Mouse (Mus musculus) thymus, postnatal 25 days (tissue): ENCODE measurements around the gene Opa3.

Source experiments
- DNase-seq: peaks from one replicate; pipeline ENCODE4 v3.0.0; 2022

Gene Opa3

GRCm38 (mm10) chr7:19217492-19217891, 10.6 kb upstream of the Opa3 start:
- no peak for DNase-seq

- DNase-seq = no peak
Observed at GRCm38 (mm10) chr7:19217944-19218343, 10.2 kb upstream of the Opa3 start.

- no peak for DNase-seq
Observed at GRCm38 (mm10) chr7:19220061-19220460, 8.1 kb upstream of the Opa3 start.

- DNase-seq = no peak
Observed at GRCm38 (mm10) chr7:19222189-19222588, 5.9 kb upstream of the Opa3 start.

GRCm38 (mm10) chr7:19222875-19223274, 5.3 kb upstream of the Opa3 start:
- DNase-seq = no peak

- DNase-seq = no peak
Observed at GRCm38 (mm10) chr7:19224933-19225332, 3.2 kb upstream of the Opa3 start.

GRCm38 (mm10) chr7:19226817-19227797, 1.0 kb upstream of the Opa3 start:
- peak; percentile 58 for DNase-seq

GRCm38 (mm10) chr7:19228793-19229148, 637 bp downstream of the Opa3 start:
- DNase-seq = no peak

- DNase-seq = no peak
Observed at GRCm38 (mm10) chr7:19229404-19229803, 1.3 kb downstream of the Opa3 start.

- DNase-seq = no peak
Observed at GRCm38 (mm10) chr7:19230041-19230580, 2.0 kb downstream of the Opa3 start.

GRCm38 (mm10) chr7:19230899-19231298, 2.8 kb downstream of the Opa3 start:
- no peak for DNase-seq

GRCm38 (mm10) chr7:19231849-19232248, 3.7 kb downstream of the Opa3 start:
- DNase-seq = no peak

- no peak for DNase-seq
Observed at GRCm38 (mm10) chr7:19234652-19235051, 6.5 kb downstream of the Opa3 start.

- DNase-seq = no peak
Observed at GRCm38 (mm10) chr7:19235092-19235671, 7.0 kb downstream of the Opa3 start.

- DNase-seq = no peak
Observed at GRCm38 (mm10) chr7:19236411-19236810, 8.3 kb downstream of the Opa3 start.

GRCm38 (mm10) chr7:19238344-19238743, 10.2 kb downstream of the Opa3 start:
- no peak for DNase-seq

GRCm38 (mm10) chr7:19239423-19239822, 11.3 kb downstream of the Opa3 start:
- peak; percentile 89 for DNase-seq

- no peak for DNase-seq
Observed at GRCm38 (mm10) chr7:19239986-19240385, 11.9 kb downstream of the Opa3 start.

GRCm38 (mm10) chr7:19240905-19241463, 12.8 kb downstream of the Opa3 start:
- no peak for DNase-seq

- DNase-seq = no peak
Observed at GRCm38 (mm10) chr7:19242005-19242404, 13.9 kb downstream of the Opa3 start.

- no peak for DNase-seq
Observed at GRCm38 (mm10) chr7:19243858-19244257, 15.7 kb downstream of the Opa3 start.

- no peak for DNase-seq
Observed at GRCm38 (mm10) chr7:19245083-19245482, 16.9 kb downstream of the Opa3 start.

GRCm38 (mm10) chr7:19246855-19247254, 18.7 kb downstream of the Opa3 start:
- DNase-seq = no peak

GRCm38 (mm10) chr7:19247511-19247910, 19.4 kb downstream of the Opa3 start:
- DNase-seq = no peak
